Mouse (Mus musculus) lung, postnatal 4 days (tissue): ENCODE measurements around the gene Plod1.

ENCODE experiments used
- DNase-seq, 2 experiments: peaks; one replicate each; pipeline ENCODE4 v3.0.0; 2021

The Plod1 gene

DNA sequence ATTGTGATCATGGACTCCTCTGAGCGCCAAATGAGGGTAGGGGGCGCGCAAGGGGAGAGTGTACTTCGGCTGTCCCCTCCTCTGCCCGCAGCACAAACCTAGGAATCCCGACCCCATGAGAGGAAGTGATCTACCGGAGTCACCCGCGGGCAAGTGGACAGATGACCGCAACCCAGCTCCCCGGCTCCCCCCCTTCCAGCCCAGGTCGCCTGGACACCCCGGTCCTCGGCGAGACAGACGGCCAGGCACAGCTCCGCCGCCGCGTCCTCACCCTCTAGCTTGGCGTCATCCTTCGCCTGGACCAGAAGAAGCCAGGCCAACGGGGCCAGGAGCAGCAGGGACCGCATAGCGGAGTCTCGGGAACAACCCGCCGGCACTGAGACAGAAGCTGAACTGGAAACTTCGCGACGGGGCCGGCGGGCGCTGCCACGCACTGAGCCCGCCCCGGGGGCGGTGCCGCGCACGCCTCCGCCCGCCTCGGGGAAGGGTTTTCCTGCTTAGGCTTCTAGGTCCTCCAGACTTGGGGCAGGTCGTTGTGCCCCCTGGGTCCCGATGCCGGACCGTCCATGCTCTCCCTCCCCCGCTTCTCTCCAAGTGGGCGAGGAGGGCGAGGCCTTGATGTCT is at the start of gene Plod1:
Gene Plod1, minus strand, starts transcription at position 437 of the 624 bp plus-strand sequence.
- peak; percentile 88 to 91 for DNase-seq

DNA sequence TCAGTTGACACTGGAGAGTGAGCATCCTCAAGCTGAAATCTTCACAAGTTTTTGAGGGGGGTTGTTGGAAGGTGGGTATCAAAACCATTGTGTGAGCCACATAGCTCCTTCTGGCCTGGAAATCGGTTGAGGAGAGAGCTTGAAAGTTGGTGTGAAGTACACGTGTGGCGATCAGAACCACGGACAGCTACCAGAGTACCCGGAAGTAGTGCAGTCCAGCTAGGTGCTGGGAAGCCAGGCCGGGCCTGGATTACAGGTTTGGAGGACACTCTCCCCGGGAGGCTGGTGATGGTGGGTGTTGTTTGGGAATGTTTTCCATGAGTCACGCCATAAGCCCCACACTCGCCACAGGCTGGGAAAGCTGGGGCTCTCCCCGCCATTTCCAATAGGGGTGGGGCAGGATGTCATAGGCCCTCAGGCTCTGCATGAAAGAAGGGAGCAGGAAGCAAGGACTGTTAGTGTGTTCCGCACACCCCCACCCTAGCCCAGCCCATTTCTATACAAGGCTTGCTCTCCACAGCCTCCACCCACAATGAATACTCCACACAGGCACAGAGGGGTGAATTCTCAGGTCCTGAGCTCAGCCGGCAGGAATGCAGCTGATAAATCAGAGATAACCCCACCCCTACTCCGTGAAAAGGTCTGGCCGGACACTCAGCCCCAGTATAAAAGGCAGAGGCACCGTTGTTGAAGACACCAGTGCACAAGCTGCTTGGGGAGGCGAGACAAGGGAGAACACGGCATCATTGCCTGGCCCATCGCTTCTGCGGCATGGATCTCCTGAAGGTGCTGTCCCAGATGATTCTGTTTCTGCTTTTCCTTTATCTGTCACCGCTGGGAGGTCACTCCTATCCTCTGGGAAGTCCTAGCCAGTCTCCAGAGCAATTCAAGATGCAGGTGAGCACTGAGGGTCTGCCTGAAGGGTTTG is 48.9 kb upstream of the Plod1 start, which contains the start of gene Nppb:
Gene Nppb, plus strand, starts transcription at position 584 of the 928 bp plus-strand sequence.
- peak; percentile 35 to 45 for DNase-seq

DNA sequence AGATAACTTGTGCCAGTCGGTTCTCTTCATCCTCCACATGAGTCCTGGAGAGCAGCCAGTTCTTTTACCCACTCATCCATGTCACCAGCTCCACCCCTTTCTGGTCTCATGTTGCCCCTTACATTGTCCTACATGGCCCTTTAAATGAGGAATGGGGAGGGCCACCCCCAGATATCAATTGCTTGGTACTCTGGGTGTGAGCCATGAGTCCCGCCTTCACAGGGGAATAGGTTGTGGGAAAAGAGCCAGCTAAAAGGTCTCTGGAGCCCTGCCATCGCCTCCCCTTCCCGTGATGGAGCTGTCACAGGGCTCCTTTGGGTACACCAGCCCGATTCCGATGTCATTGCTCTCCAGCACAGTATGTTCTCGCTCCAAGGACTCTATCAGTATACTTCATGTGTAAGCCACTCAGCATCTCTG is 42.9 kb upstream of the Plod1 start:
- DNase-seq: no peak

DNA sequence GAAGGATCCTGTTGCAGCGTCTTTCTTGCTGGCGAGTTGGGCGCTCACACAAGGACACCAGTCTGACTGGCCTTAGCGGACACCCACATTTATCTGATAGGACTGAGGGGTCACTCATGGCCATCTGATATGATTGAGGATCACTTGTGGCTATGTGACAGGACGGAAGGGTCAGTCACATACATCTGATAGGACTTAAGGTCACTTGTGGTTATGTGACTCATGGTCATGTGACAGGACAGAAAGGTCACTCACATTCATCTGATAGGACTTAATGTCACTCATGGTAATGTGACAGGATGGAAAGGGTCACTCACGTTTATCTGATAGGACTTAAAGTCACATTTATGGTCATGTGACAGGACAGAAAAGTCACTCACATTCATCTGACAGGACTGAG is 41.8 kb upstream of the Plod1 start:
- DNase-seq: no peak

DNA sequence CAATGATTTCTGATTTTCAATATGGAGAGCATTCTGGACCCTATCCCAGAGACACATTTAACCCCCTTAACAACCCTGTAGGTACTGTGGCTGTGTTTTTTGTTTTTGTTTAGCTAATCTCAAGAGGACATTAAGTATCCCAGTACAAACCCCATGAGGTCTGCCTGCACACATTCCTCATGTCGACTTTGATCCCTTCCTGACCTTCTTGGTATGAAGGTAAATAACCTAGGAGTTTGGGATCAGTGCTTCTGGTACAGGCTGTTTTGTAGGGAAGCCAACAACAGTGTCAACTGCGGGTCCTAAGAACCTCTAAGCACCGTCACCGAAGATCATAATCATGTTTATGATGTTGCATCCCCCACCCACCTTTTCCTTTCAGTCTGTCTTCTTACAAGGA is 41.2 kb upstream of the Plod1 start:
- no peak for DNase-seq

DNA sequence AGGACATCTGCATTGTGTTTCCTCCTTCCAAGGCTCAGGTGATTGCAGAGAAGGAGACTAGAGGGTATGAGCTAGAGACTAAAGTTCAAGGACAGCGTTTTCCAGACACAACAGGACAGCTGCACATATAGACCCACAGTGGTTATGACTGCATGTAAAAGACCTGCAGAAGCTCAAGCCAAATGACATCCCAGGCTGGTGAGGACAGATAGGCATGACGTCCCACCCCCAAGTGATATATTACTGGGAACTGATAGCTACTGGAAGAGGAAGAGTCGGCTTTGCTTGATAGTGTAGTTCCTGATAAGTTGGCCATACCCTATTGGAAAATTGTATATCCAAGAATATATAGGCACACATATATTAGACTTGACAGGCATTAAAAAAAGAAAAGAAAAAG is 39.7 kb upstream of the Plod1 start:
- DNase-seq: no peak

DNA sequence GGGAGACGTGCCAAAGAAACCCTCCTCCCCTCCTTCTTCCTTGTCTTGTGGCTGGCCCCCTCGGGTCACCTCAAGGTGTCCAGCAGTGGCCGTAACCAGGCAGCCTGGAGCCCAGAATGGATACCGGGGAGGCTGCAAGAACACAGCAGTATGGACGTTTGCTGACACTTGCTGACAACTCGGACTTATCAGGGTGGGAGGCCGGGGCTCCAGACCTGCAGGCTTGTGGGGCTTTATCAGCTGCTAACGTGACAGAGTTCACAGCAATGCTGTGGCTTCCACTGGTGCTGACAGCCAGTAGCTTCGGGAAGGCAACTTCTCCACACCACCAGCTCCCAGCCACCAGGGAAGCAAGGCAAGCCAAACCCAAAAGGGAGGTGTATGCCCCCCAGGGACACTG is 32.8 kb upstream of the Plod1 start:
- DNase-seq: no peak

DNA sequence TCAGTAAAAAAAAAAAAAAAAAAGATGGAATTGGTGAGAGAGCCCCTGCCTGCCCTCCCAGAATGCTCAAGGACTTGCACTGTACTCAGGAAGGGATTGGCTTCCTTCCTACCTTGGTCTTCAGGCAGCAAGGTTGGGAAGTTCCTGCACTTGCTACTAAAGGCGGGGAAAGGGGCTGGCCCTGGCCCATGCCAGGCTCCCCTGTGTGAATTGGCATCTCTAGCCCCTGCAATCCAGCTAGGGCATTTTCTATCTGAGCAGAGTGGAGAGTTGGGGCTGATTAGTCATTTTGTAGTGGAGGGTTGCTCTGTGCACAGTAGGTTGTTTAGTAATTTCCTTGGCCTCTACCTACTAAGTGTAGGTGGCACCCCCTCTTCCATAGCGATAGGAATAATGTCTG is 32.2 kb upstream of the Plod1 start:
- no peak for DNase-seq

DNA sequence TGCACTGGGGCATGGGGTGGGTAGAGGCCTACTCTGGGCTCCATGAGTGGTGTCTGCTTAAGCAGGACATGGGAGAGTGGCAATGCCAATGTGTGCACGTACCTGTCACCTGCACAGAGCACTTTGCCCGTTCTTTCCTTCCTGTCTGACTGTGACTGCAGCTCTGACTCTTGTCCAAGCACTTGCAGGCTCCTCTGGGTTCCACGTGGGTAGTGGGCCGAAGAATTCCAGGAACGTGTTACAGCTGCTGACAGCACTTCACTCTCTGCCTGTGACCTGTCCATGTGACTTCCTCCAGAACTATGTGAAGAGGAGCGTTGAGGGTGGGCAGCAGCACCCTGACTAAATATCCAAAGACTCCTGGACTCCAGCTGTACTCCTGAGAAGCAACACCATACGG is 29.1 kb upstream of the Plod1 start:
- no peak for DNase-seq

DNA sequence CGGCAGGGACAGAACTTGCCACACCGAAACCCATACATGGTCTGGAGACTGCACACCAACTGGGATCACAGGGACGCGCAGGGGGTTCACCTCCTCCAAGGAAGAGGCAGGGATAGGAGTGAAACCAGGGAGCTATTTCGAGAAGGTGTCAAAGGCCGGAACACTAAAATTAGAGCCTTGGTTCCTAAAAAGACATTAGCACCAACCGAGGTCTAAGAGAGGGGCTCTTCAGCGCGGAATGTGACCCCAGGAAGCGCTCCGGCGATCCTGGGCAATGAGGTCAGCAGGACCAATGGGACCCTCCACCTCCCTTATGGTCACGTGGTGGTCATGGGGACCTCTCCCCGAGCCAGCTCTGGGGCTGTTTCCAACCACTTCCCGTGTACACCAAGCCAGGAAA is 27.1 kb upstream of the Plod1 start:
- DNase-seq: no peak

DNA sequence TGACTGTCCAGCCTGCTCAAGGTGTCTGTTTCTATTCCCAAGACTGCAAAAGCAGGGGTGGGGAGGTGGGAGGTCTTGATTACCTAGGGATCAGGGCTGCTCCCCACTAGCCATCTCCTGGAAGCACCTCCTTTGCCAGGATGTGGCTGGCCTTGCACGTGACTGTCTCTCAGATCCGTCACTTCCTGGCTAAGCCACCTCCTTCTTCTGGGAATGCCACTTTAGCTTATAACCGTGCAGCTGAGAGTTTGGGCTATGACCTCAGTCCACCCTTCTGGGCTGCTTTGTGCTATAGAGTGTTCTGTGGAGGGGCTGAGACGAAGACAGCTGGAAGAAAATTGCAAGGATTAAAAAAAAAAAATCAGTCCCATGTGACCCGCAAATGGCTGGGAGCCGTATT is 26.2 kb upstream of the Plod1 start:
- DNase-seq: no peak

DNA sequence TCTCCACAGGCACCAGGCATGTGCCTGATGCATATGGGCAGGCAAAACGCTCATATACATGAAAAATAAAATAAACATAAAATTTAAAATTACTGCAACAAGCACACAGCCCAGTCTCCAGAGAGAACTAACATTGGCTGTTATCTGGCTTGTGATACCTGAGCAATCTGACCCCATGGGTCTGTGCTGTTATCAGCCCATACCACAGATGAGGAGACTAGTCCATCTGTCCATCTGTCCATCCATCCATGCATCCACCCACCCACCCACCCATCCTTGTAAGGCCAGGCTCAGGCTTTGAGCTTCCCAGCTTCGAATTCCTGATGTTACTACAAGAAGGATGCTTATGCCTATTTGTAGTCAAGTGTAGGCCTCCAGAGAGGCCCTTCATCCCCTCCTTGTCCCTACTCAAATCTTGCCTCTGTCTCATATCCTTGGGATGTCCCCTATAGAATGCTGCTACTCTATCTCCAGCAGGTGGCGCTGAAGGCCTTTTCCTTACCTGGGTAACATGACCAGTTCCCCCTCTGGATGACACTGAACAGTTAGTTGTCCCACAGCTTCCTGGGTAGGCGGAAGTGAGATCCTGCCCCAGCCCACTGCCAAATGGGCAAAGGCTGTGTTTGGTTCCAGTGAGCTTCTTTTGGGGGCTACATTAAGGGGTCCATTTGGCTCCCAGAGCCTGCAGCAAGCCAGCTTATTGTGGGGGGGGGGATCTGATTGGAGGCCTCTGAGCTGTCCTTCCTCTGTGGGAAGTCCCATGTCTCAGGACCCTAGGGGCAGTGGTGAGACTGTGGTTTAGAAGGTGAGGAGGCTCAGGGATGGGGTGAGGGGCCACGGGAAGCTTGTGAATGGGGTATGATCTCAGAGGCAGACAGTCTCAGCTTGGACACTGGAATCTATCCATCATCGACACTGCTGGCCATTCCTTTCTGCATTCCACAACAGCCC is 23.6 kb upstream of the Plod1 start:
- DNase-seq: peak; percentile 40 to 57

DNA sequence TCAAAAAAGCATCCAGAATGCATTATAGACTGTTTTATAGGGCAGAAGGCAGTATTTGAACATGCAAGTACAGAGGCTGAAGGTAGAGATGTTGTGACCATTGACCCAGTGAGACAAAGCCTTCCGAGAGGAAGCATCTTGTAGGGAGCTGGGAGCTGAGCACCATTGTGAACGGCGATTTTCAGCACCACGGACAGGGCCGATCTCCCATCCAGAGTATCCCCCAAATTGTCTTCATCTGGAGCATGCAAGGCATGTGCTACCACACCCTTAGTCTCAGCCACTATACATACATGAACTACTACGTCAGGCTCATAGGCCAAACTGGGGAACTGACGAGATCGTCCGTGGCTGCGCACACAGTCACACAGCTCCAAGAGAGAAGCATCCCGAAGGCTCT is 20.6 kb upstream of the Plod1 start:
- DNase-seq: no peak

DNA sequence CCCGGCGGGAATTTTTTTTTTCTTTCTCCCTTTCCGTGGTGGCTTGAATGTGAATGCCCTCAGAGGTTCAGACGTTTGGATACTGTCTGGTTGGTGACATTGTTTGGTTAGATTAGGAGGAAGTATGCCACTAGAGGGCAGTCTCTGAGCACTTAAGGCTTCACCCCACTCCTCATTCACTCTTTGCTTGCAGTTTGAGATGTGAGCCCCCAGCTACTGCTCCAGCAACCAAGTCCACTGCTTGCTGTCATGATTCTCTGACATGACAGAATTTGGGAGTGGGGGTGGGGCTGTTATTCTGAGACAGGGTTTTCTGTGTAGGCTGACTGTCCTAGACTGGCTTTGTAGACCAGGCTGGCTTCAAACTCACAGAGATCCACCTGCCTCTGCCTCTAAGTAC is 17.0 kb upstream of the Plod1 start:
- no peak for DNase-seq

DNA sequence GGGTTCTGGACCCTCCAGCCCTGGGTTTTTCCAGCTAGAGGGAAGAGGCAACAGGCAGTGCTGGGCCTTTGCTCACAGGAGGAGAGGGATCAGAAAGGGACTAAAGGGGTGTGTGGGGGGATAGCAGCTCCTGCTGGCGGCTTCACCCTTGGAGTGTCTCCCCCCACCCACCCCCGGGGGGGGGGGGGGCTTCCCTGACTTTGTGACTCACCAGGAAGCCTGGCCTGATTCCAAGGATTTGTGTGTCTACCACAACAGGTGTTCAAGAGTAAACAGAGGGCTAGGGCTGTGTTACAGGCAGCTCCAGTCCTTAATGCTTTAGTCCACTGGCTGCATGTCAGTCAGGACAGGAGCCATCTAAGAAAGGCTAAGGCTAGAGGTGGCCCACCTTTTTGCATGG is 10.9 kb upstream of the Plod1 start:
- DNase-seq: no peak

DNA sequence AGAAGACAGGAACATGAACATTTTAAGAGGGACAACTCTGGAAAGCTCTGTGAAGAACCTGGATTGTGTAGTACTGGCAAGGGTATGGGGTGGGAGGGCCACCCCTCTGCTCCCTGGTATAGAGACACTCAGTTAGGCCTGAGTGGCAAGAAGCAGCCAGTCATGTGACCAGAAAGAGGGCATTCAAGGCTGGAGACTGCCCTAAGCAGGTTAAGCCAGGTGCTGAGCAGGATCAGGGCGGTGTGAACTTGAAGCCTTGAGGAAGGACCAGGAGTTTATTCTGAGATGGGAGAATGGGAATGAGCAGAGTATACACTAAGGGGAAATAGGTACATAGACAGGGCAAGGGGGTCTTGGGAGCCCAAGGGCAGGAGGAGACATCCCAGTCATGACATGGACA is 6.4 kb upstream of the Plod1 start:
- no peak for DNase-seq

DNA sequence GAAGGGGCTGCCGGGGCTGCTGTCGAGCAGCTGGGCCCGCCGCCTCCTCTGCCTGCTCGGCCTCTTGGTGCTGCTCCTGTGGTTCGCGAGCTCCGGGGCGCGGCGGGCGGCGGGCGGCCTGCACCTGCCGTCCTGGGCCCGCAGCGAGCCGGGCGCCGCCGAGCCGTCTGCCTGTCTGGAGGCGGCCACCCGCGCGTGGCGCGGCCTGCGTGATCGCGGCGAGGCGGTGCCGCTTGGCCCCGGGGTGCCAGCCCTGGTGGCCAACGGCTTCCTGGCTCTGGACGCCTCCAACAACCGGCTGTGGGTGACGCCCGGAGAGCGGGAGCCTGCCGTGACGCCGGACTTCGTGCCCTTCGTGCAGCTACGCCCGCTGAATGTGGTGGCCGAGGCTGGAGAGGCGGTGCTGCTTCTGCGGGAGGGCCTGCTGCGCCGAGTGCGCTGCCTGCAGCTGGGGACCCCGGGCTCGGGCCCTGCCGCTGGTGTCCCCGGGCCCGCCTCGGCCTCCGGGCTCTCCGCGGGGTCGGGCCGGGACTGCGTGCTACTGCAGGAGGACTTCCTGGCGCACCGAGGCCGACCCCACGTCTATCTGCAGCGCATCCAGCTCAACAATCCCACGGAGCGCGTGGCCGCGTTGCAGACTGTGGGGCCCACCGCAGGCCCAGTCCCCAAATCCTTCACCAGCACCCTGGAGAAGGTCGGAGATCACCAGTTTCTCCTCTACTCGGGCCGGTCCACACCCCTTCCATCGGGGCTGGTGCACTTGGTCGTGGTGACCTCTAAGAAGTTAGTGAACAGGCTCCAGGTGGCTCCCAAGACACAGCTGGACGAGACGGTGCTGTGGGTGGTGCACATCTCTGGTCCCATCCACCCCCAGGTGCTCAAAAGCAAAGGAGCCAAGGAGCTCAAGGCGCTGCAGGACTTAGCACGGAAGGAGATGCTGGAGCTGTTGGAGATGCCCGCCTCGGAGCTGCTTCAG is 4.8 kb upstream of the Plod1 start:
- DNase-seq: peak in 1 of 2 experiments; percentile 37

DNA sequence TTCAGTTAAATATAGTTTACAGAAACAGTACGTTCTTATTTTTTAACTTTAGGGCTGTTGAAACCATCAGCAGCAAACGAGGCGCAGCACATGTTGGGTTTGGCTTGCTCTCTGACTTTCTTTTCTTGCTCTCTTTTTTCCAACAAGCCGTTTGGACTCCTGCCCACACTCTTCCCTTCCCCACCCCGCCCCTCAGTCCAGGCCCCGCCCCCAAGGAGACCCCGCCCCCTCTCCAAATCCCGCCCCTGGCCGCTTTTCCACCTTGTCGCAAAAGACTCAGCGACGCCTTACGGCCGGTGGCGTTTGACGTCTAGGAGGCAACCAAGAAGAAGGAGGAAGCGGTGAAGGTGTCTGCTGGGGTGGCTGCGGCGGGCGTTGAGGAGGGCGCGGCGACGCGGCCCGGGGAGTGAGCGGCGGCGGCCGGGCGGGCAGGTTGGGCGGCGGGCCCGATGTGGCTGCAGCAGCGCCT is 4.0 kb upstream of the Plod1 start, which contains the start of gene 2510039O18Rik:
Gene 2510039O18Rik, plus strand, starts transcription at position 320 of the 469 bp plus-strand sequence.
- DNase-seq: peak; percentile 91

DNA sequence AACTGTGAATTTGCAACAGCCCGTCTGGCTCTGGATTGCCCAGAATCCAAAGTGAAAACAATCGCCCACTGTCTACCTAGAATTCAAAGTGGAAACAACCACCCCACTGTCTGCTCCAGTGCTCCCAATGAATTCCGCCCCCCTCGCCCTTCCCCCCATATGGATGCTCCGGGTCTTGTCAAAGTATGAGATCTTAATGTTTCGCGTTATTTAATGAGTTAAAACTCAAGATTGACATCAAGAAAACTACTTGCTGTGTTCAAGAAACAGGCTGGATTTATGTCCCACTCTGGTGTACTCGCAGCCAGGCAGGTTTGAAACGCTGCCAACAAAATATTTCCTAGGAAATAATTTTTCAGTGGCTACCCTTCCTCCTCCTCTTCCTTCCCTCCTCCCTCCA is 3.5 kb upstream of the Plod1 start:
- no peak for DNase-seq

DNA sequence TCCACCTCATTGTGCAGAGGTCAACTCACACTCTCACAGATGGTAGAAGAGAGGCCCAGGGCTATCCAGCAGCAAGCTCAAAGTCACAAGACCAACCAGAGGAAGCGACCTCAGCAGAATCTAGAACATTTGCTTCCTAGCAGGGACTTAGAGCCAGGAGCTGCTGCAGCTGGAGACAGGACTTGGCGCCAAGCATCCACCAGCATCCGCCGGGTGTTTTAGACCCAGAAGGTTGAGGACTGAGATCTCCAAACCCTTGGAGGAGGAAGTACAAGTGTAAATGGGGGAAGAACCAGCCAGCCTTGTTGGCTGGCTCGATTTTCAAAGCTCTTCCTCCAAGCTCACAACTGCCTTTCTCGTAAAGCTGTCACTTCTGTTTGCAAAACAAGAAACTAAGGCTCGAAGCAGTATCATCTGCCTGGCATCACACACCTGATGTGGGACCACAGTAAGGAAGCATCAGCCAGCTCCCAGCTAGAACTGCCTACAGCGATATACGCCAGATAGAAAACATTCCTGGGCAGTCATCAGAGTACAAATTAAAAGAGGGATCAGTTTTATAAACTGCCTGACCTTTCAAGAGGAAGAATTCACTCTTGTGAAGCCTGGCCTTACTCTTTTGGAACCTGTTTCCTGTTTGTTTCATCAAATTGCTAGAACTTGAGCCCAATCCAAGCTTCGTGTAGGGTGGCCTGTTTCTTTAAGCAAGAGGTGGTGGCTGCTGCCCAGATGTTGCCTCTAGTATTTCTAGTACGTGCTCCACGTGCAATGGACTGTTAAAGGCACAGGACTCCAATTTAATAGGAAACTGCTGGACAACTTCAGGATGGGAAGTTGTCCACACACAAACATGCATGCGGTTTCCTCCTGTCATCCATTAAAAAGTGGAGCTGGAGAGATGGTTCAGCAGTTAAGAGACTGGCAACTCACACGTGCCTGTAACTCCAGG is 1.9 kb upstream of the Plod1 start:
- DNase-seq: peak; percentile 34 to 75
